ENCODE assay signal across 7 mouse cellular contexts in the genomic region with DNA sequence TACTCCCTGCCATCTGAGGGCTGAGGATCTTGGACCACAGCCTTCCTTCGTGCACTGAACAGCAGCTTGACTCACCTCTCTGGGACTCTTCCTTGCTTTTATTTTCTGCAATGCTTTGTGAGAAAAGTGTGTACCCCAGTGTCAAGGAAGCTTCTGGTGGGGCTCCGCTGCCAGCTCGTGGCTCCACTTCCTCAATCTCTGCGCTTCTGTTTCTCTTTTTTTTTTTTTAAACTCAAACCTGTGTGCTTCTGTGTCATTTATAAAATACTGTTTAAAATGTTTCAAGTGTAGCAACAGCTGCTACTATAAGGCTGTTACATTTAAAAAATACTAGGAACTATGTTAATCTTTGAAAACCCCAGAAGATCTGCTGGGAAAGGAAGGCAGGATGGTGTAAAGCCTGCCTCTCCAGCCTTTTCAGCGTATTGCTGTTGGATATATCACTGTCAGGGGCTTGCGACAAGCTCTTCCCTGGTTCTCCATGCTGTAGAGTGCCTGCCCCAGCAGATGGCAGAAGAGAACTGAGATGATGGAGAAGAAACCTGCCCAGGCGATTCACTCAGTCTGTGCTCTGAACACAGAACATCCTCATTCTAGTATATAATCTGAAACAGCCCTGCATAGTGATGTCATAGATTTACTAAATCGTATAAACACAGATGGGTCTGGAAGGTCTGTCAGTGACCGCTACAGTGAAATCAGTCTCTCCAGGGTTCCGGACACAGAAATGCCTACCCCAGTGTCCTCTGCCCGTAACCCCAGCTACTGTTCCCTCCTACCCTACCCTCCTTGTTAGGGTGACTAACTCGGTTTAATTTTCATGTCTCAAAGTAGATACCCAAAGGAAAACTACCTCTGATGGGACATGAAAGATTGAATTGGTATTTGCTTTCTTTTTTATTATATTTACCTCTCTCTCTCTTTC.
DNase-seq lines count a peak whose midpoint lies in the region; ATAC-seq and TF ChIP-seq lines count a peak whose summit lies in the region.

No protein-coding gene starts in this region.

- 36% methylated on average over 12 of the region's 12 CpGs for WGBS in embryonic facial prominence, embryonic 15.5 days
- 43% methylated on average over 12 of the region's 12 CpGs for WGBS in heart, embryonic 11.5 days (ENCODE audit: insufficient replicate concordance)
- 44% methylated on average over 12 of the region's 12 CpGs for WGBS in kidney, embryonic 14.5 days
- WGBS in limb, embryonic 14.5 days, result 45% methylated on average over 12 of the region's 12 CpGs
- WGBS in midbrain, embryonic 16.5 days, result 52% methylated on average over 12 of the region's 12 CpGs
- 16% methylated on average over 12 of the region's 12 CpGs for WGBS in spleen, adult 2 months

- H3K27ac ChIP-seq in embryonic facial prominence, embryonic 15.5 days (replicated peaks), result no peak overlapping the region
- no peak overlapping the region for H3K27ac ChIP-seq in heart, embryonic 11.5 days (ENCODE audit: low read depth, low read length)
- no peak overlapping the region for H3K27ac ChIP-seq in kidney, embryonic 14.5 days (ENCODE audit: low read depth, low read length)
- no peak overlapping the region for H3K27ac ChIP-seq in limb, embryonic 14.5 days (replicated peaks; ENCODE audit: low read depth, low read length)
- H3K27ac ChIP-seq in midbrain, embryonic 16.5 days (ENCODE audit: low read length), result no peak overlapping the region
- H3K27ac ChIP-seq in spleen, adult 2 months (ENCODE audit: insufficient read depth, low read length), result peak overlapping the region; percentile 41

- peak; percentile 83 to 86 for DNase-seq in adrenal gland, postnatal 36 days
- DNase-seq in limb, embryonic 14.5 days (ENCODE audit: low spot score), result peak; percentile 85
- peak; percentile 78 to 83 for DNase-seq in spleen, adult 2 months (ENCODE audit: low read depth in 1 of 2, low spot score in 2 of 2)

- H3K27me3 ChIP-seq in embryonic facial prominence, embryonic 15.5 days, result no peaks in the 10 kb centered on the region
- no peaks in the 10 kb centered on the region for H3K27me3 ChIP-seq in heart, embryonic 11.5 days (ENCODE audit: control insufficient read depth, insufficient read depth, low read length)
- H3K27me3 ChIP-seq in kidney, embryonic 14.5 days (ENCODE audit: control insufficient read depth, insufficient read depth, low read length), result no peaks in the 10 kb centered on the region
- no peaks in the 10 kb centered on the region for H3K27me3 ChIP-seq in limb, embryonic 14.5 days (ENCODE audit: control insufficient read depth, insufficient read depth, low read length)
- H3K27me3 ChIP-seq in midbrain, embryonic 16.5 days (ENCODE audit: control insufficient read depth, insufficient read depth, low read depth, low read length), result no peaks in the 10 kb centered on the region
- H3K27me3 ChIP-seq in spleen, adult 2 months (ENCODE audit: control insufficient read depth, insufficient read depth, low read length), result no peaks in the 10 kb centered on the region

- TF ChIP-seq CTCF in spleen, adult 2 months (IDR thresholded peaks at IDR 0.05; ENCODE audit: extremely low read depth, insufficient read depth, insufficient read length, insufficient replicate concordance), result peak; percentile 73; the same call in 1 of the 2 replicates

- H3K36me3 ChIP-seq in embryonic facial prominence, embryonic 15.5 days, result no peaks in the 10 kb centered on the region
- H3K36me3 ChIP-seq in heart, embryonic 11.5 days (ENCODE audit: control insufficient read depth, insufficient read depth, low read length), result no peaks in the 10 kb centered on the region
- H3K36me3 ChIP-seq in kidney, embryonic 14.5 days (ENCODE audit: control insufficient read depth, insufficient read depth, low read length), result no peaks in the 10 kb centered on the region
- no peaks in the 10 kb centered on the region for H3K36me3 ChIP-seq in limb, embryonic 14.5 days (ENCODE audit: control insufficient read depth, insufficient read depth, low read length)
- no peaks in the 10 kb centered on the region for H3K36me3 ChIP-seq in midbrain, embryonic 16.5 days (ENCODE audit: control insufficient read depth, insufficient read depth, low read length)
- no peaks in the 10 kb centered on the region for H3K36me3 ChIP-seq in spleen, adult 2 months (ENCODE audit: control insufficient read depth, insufficient read depth, low read length)

- no peak for TF ChIP-seq POLR2A in limb, embryonic 14.5 days (IDR thresholded peaks at IDR 0.05; ENCODE audit: borderline replicate concordance, extremely low read depth, insufficient read depth, insufficient read length)
- TF ChIP-seq POLR2A in spleen, adult 2 months (IDR thresholded peaks at IDR 0.05; ENCODE audit: low read depth, low read length), result no peak

- no peaks in the 10 kb centered on the region for H3K9me3 ChIP-seq in embryonic facial prominence, embryonic 15.5 days (replicated peaks)
- no peaks in the 10 kb centered on the region for H3K9me3 ChIP-seq in heart, embryonic 11.5 days (replicated peaks; ENCODE audit: control insufficient read depth, low read length)
- H3K9me3 ChIP-seq in kidney, embryonic 14.5 days (ENCODE audit: control insufficient read depth, low read length), result no peaks in the 10 kb centered on the region
- H3K9me3 ChIP-seq in limb, embryonic 14.5 days (ENCODE audit: control insufficient read depth, low read length), result no peaks in the 10 kb centered on the region
- H3K9me3 ChIP-seq in midbrain, embryonic 16.5 days (replicated peaks; ENCODE audit: control insufficient read depth, low read length, poor library complexity, severe bottlenecking), result no peaks in the 10 kb centered on the region

- H3K4me2 ChIP-seq in embryonic facial prominence, embryonic 15.5 days (replicated peaks), result 0 out of 2 replicates have a peak overlapping the region, but pooled peaks have one; percentile 31
- no peak overlapping the region for H3K4me2 ChIP-seq in heart, embryonic 11.5 days
- H3K4me2 ChIP-seq in kidney, embryonic 14.5 days (replicated peaks; ENCODE audit: low read depth, low read length), result no peak overlapping the region
- H3K4me2 ChIP-seq in limb, embryonic 14.5 days (replicated peaks; ENCODE audit: low read depth, low read length, severe bottlenecking), result no peak overlapping the region
- H3K4me2 ChIP-seq in midbrain, embryonic 16.5 days (ENCODE audit: low read length), result no peak overlapping the region

- H3K4me1 ChIP-seq in embryonic facial prominence, embryonic 15.5 days, result peaks cover 4% of the 10 kb centered on the region; the same call in 1 of the 2 replicates
- H3K4me1 ChIP-seq in heart, embryonic 11.5 days (ENCODE audit: control insufficient read depth, insufficient read depth, low read length), result peaks cover 22% of the 10 kb centered on the region
- H3K4me1 ChIP-seq in kidney, embryonic 14.5 days (ENCODE audit: control insufficient read depth, insufficient read depth, low read length), result no peaks in the 10 kb centered on the region
- no peaks in the 10 kb centered on the region for H3K4me1 ChIP-seq in limb, embryonic 14.5 days (ENCODE audit: control insufficient read depth, insufficient read depth, low read length)
- no peaks in the 10 kb centered on the region for H3K4me1 ChIP-seq in midbrain, embryonic 16.5 days (ENCODE audit: control insufficient read depth, insufficient read depth, low read length)
- H3K4me1 ChIP-seq in spleen, adult 2 months (ENCODE audit: control insufficient read depth, insufficient read depth, insufficient read length), result peaks cover 9% of the 10 kb centered on the region

- no peak overlapping the region for H3K9ac ChIP-seq in embryonic facial prominence, embryonic 15.5 days
- no peak overlapping the region for H3K9ac ChIP-seq in heart, embryonic 11.5 days (ENCODE audit: low read depth, low read length)
- H3K9ac ChIP-seq in kidney, embryonic 14.5 days (ENCODE audit: low read depth, low read length), result no peak overlapping the region
- H3K9ac ChIP-seq in limb, embryonic 14.5 days (ENCODE audit: low read depth, low read length, severe bottlenecking), result no peak overlapping the region
- no peak overlapping the region for H3K9ac ChIP-seq in midbrain, embryonic 16.5 days (ENCODE audit: low read depth, low read length)

- H3K4me3 ChIP-seq in embryonic facial prominence, embryonic 15.5 days (replicated peaks), result no peak overlapping the region
- no peak overlapping the region for H3K4me3 ChIP-seq in heart, embryonic 11.5 days (ENCODE audit: low read depth, low read length)
- no peak overlapping the region for H3K4me3 ChIP-seq in kidney, embryonic 14.5 days (ENCODE audit: low read length)
- H3K4me3 ChIP-seq in limb, embryonic 14.5 days (replicated peaks; ENCODE audit: low read length), result no peak overlapping the region
- no peak overlapping the region for H3K4me3 ChIP-seq in midbrain, embryonic 16.5 days (ENCODE audit: low read depth, low read length)
- H3K4me3 ChIP-seq in spleen, adult 2 months (ENCODE audit: extremely low read depth, insufficient read depth, insufficient read length), result peak overlapping the region; percentile 10; the same call in 1 of the 2 replicates

- ATAC-seq in embryonic facial prominence, embryonic 15.5 days (ENCODE audit: insufficient number of reproducible peaks, low FRiP score, low TSS enrichment, low read depth), result peak; percentile 80; the same call in 1 of the 2 replicates
- ATAC-seq in heart, embryonic 11.5 days (replicated peaks; ENCODE audit: insufficient number of reproducible peaks, low FRiP score, low TSS enrichment), result peak; percentile 42; the same call in 1 of the 2 replicates
- peak; percentile 77 for ATAC-seq in kidney, embryonic 14.5 days (ENCODE audit: low FRiP score, low TSS enrichment)
- ATAC-seq in limb, embryonic 14.5 days (ENCODE audit: low FRiP score, low read depth), result peak; percentile 82
- ATAC-seq in midbrain, embryonic 16.5 days, result peak; percentile 87
